Mouse (Mus musculus) E14TG2a.4 (cell line): Measurements from ENCODE around the gene Ryr2.

Experiments
- CTCF ChIP-seq: conservative IDR thresholded peaks from 2 replicates; pipeline ENCODE4 v1.5.1; 2014; ENCODE audit warnings: low read length
- NANOG ChIP-seq: IDR thresholded peaks from 2 replicates; pipeline ENCODE4 v1.6.1; 2014; ENCODE audit warnings: borderline replicate concordance, low read length, mixed read lengths
- POU5F1 ChIP-seq: IDR thresholded peaks from 2 replicates; pipeline ENCODE4 v1.6.1; 2014; ENCODE audit warnings: low read length, borderline replicate concordance

GRCm38 (mm10) chr13:11927727-11928126, 179.0 kb downstream of the Ryr2 start:
- peak; percentile 75 for TF ChIP-seq CTCF
- TF ChIP-seq POU5F1: no peak
- no peak for TF ChIP-seq NANOG
